Mouse (Mus musculus) ES-E14 (cell line): ENCODE measurements around the gene Zfp992.

Source experiments
- HCFC1 ChIP-seq: IDR thresholded peaks from 2 replicates; pipeline ENCODE4 v1.6.1; 2012; ENCODE audit warnings: low read length, inconsistent platforms, borderline replicate concordance; ENCODE audit not compliant: insufficient read depth
- MAFK ChIP-seq: IDR thresholded peaks from 2 replicates; pipeline ENCODE4 v1.6.1; 2014; ENCODE audit warnings: mild to moderate bottlenecking, low read depth, low read length, inconsistent platforms; ENCODE audit not compliant: insufficient read depth
- ZC3H11A ChIP-seq: IDR thresholded peaks from 2 replicates; pipeline ENCODE4 v1.6.1; 2012; ENCODE audit warnings: low read depth, mild to moderate bottlenecking, inconsistent platforms, low read length, borderline replicate concordance
- ZNF384 ChIP-seq: IDR thresholded peaks from 2 replicates; pipeline ENCODE4 v1.6.1; 2012; ENCODE audit warnings: low read depth, low read length, inconsistent platforms

DNA sequence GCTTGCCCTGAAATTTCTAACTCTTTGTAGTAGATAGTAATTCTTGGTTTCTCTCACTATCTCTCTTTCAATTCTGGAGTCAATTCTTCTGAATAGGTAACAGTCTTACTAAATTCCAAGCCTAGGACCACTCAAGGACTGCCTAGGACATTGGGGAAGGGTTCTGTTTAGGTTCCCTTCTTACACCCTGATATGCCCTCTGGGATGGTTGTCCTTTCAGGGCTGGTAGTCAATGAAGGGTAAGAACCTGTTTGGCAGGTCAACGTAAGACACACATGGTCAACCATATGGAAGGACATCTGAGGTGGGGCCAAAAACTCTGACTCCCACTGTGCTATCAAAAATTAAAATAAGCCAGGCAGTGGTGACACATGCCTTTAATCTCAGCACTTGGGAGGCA lies 44.0 kb downstream of the Zfp992 start:
- TF ChIP-seq HCFC1 = no peak
- no peak for TF ChIP-seq MAFK
- no peak for TF ChIP-seq ZC3H11A
- no peak for TF ChIP-seq ZNF384
